Mouse (Mus musculus): ENCODE measurements around the gene Pxmp4.
A peak's percentile ranks its signal among the peaks of the same experiment; 100 is the strongest.

Pxmp4 gene

DNA sequence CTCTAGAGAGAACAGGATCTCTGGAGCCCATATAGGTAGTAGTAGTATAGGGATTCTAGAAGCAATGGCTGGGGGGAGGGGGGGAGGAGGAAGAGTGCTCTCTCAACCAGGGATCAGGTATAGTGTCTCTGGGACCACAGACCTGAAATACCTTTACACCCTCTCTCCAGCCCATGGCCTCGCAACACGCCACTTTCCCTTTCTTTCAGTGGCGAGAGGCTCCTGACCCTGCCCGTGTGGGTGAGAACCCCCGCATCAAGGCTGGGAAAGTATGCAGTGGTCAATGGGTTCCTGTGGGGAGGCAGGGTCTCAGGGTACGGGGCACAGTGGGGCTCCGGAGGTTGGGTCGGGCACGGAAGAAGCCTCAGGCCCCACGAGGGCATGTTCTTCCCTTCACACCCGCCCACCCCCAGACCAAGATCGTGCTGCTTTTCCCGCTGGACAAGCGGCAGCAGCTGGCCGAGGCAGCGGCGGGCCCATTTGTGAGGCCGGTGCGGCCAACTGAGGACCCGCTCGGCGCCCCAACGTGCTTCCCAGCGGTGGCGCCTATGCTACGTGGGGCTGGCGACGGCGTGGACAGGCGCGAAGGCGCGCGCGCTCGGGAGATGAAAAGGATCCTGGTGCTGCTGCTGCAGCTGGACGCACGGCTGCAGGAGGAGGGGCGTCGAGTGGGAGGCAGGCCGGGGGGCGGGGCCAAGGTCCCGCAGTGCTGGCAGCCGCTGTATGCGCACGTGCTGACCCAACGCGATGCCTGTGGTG lies 54.2 kb downstream of the Pxmp4 start:
- no peak for DNase-seq (ENCODE audit: low read depth, low spot score)

- peak; percentile 72 for DNase-seq (ENCODE audit: low read depth, low spot score)
Measured at GRCm38 (mm10) chr2:154548688-154549087, 54.8 kb downstream of the Pxmp4 start.

- DNase-seq (ENCODE audit: low read depth, low spot score): no peak
Measured at GRCm38 (mm10) chr2:154546711-154547110, 56.8 kb downstream of the Pxmp4 start, which contains the start of gene 1700003F12Rik. Gene 1700003F12Rik (plus strand): TSS chr2:154547085.

DNA sequence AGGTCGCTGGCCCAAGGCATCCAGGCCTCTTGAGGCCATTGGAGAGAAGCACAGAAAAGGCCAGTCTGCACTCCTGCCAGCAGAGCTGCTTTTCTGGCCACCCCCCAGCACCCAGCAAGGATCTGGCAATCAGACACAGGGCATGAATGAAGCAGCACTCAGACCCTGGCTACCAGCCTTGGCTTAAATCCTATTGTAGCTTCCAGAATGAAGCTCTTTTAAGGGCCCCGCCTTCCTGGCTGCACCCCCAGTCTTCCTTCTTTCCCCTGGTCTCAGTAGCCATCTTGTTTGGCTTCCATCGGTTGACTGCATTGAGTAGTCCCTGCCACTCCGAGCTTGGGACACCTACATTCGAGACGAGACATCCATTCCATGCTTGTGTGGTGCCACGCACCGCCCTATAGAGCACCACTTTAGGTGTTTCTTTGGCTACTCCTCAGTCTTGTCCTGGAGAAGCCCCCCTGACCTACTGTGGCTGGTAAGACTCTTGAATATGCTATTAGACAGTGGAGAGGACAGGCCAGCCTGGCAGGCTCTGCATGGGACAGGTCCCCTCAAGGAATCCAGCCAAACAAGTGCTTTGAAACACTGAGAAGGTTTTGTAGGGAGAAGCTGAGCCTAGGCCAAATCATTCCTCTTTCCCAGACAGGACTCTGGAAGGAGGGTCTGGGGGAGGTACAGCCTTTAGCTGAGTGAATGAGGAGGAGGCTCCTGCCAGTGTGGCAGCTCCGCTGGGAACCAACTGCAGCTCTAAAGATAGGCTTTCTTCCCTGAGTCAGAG lies 59.8 kb downstream of the Pxmp4 start:
- peak; percentile 47 for DNase-seq (ENCODE audit: low read depth, low spot score)

- DNase-seq (ENCODE audit: low read depth, low spot score): no peak
Measured at GRCm38 (mm10) chr2:154541630-154542029, 61.9 kb downstream of the Pxmp4 start.

DNA sequence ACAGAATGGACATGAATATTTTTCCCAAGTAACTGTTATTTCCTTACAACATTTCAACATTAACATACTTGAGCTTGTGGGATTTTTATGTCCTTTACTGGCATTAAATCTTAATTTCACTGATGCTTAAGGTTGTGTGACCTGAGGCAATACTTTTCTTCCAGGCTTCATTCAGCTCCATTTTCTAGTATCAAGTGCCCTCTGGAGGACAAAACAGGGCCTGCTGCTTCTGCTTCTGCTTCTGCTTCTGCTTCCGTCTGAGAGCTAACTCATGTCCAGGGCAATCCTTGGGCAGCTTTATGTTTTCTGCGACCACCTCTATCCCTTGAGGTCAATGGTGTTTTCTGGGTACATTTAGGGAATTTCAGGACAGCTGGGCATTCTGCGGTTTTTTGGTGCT lies 63.8 kb downstream of the Pxmp4 start:
- DNase-seq (ENCODE audit: low read depth, low spot score): peak; percentile 75

DNA sequence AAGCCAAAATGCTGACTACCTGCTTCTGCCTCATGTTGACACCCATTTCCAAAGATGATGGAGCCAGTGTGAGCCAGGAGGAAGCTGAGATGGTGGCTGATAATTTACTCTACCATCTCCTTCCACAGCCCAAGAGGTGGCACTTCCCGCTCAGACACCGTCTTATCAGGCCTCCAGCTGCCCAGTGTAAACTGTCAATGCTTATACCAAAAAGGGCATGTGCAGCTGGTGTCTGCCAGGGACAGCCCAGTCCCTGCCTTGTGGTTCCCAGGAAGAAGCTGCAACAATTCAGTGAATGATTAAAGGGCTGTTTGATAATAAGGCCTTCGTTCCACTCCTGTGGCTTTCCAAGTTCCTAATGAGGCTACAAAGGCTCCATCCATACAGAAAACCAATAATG lies 64.8 kb downstream of the Pxmp4 start:
- DNase-seq (ENCODE audit: low read depth, low spot score): no peak

DNA sequence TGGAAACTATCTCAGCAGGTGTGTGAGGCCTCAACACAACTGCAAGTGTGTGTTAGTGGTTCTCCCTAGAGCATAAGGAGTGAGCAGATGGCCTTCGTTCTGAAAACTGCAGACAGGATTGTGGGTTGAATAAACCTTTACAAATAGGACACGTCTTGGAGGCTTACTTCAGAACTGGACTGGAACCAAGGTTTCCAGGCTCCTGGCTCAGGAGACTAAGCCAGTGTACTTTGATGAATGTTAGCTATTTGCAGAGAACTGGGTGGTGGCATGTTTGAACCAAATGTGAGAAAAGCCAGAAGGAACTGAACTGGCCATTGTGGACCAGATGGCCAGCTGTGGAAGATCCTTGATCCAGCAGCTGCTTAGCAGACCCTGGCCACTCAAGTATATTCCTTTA lies 65.2 kb downstream of the Pxmp4 start:
- no peak for DNase-seq (ENCODE audit: low read depth, low spot score)

Data from 3T3-L1 (cell line).